Mouse (Mus musculus): ENCODE data around the gene Tnn.

Tnn gene

DNA sequence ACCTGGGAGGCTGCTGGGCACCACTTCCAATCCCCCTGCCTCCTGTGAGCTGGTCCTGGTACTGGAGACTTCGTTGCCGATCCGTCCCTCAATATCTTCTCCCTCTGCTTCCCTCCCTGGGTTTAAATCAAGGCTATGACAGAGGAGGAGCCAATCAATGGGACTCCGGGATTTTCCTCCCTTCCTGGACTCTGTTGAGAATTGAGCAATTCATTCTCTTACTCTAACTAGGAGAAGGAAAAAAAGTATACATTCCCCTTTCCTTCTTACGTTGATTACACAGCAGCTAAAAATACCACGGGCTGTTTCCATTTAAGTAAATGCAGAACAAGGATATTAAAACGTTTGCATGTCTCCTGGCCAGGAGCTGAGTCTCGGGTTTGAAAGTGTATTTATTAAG is at the start of gene Tnn:
Gene Tnn, minus strand, starts transcription at position 101 of the 400 bp plus-strand sequence.
- DNase-seq (ENCODE audit: inconsistent age in 2 of 2, low spot score in 1 of 2): no peak

DNA sequence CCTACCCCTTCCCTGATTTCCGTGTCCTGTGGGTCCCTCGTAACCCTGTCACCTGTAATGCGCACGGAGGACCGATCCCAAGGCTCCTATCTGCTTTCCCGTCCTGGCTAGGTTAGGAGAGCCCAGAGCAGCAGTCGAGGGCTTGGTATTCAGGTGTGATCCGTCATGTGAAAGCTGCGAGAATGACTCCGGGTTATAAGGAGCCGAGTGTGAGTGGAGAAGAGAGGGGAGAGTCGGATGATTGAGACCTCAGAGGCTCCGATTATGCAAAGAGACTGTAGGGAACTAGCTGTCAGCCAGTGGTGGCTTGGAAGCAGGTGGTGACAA is 41.9 kb upstream of the Tnn start:
- no peak for DNase-seq (ENCODE audit: inconsistent age in 2 of 2, low spot score in 1 of 2)

DNA sequence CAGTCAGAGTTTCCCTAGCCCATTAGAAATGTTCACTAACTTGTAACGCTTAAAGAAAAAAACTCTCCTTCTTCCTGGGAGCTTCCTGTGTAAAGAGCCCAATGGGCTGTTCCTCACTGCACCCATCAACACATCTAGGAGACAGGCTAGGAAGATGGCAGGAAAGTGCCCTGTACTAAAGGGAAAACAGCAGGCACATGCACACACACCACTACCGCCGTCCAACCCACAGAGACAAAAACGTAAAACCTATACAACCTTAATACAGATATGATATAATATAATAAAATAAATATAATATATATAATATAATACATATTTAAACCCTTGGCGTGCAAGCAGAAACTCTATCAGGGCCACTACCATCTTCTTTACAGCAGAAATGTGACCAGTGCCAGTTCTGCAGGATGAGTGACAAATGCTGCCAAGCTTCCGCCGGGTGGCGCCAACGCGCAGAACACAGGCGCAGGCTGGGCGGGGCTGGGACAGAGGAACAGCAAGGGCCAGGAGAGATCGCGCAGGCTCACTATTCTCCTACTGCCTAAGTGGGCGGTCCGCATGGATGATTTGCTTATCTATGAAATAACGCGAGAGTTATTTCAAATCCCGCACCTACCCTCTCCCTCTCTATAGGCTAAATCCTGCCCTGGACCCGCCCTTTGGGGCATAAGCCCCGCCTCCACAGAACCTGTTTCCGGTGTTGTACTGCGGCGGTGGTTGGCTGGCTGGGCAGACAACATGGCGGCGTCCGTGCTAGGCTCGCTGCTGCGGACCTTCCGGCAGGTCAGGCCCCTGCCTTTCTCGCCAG is 41.4 kb upstream of the Tnn start, which contains the start of gene Mrps14:
Gene Mrps14, plus strand, starts transcription at position 687 of the 808 bp plus-strand sequence.
- peak; percentile 98 to 99 for DNase-seq (ENCODE audit: inconsistent age in 2 of 2, low spot score in 1 of 2)

DNA sequence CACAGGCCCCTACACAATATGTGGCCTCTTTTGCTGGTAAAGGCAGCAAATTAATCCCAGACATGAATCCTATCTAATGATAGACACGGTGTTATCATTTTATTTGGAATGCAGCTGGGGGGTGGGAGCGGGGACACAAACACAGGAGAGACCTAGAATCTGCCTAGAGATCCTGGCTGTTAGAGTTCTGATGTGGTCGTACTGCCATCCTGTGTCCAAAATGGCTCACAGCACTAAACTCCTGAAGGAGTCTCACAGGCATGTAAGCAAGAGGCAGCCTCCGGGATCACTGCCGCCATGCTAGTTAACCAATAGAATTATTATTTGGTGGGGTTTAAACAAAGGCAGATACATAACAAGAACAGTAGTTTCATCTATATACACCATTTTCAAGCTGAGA is 31.1 kb upstream of the Tnn start:
- peak; percentile 21 to 67 for DNase-seq (ENCODE audit: inconsistent age in 2 of 2, low spot score in 1 of 2)

DNA sequence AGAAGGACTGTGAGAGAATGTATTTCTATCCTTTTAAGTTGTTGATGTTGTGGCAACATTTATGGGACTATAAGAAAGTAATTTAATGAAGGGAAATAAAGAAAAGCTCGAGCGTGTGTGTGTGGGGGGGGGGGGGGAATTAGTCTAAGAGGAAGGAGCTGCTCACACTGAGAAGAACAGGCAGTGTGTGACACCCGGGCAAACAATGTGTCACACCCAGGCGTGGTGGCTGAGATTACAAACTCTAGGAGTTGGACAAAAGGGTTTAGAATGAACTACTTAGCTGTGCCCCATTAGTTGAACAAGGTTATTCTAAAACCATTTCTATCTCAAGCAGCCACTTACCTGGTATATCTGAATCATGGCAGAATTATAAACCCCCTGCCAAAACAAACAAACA is 27.8 kb upstream of the Tnn start:
- DNase-seq (ENCODE audit: inconsistent age in 2 of 2, low spot score in 1 of 2): no peak

DNA sequence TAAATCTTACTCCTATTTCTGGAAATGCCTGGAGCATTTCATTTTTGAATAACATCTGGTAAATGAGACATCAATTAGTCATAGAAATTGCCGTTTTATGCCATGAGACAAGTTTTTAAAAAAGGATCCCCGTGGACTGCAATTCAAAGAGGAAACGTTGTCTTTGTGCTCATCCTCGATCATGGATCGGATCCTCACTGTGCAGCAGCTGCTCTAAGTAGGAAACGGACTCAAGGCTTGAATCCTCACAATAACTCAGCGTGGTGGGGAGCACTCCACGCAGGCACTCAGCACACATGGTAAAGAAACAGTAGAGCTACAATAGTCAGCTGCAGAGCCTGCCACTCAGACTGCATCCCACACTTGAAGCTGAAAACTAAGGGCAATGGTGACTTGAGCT is 23.5 kb upstream of the Tnn start:
- no peak for DNase-seq (ENCODE audit: inconsistent age in 2 of 2, low spot score in 1 of 2)

DNA sequence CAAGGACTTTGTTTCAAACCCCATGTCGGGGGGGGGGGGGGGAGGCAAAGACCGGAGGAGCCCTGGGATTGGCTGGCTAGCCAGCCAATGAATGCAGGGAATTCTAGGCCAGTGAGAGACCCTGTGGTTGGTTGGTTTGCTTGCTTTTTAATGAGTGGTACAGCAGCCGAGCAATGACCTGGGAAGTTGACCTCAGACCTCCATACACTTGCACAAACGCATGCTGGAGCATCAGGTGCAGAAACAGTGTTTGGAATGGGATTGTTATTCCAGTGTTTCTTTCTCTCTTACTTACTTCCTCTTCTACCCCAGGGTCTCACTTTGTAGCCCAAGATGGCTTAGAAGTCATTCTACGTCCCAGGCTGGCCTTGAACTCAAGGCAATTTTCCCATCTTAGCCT is 13.2 kb upstream of the Tnn start:
- DNase-seq (ENCODE audit: inconsistent age in 2 of 2, low spot score in 1 of 2): no peak

DNA sequence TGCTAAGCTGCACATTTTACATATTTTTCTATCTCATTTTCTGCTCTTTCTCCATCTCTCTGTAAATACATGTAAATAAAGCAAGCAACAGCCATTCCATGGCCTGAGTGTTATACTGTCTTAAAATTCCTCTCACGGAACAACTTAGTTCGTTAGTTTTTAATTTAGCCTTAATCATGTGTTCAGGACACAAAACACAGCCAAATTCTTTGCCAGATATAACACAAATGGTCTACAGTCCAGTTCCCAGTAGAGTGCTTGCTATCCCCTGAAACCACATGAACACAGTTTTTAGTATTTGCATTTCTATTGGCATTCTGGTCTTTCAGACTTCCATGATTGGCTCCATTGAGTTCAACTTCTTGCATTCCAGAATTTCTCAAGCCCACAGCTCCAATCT is 4.8 kb upstream of the Tnn start:
- DNase-seq (ENCODE audit: inconsistent age in 2 of 2, low spot score in 1 of 2): no peak

DNA sequence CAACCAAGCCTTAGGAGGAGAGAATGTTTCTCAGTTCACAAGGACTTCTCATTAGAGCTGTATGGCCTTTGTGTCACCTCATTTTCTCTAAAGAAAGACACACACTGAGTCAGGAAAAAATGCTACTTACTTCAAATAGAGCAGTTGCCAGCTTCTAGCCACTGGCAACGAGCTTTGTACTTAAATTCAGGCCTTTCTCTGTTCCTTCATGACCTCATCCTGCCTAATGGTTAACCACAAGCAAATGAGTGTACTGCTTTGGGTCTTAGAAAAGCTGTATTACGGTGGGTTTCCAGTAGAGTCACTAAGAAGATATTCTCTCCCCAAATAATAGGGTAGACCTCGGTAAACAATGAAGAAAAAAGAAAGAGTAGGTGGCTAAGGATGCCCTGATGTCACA is 2.7 kb downstream of the Tnn start:
- DNase-seq (ENCODE audit: inconsistent age in 2 of 2, low spot score in 1 of 2): no peak

DNA sequence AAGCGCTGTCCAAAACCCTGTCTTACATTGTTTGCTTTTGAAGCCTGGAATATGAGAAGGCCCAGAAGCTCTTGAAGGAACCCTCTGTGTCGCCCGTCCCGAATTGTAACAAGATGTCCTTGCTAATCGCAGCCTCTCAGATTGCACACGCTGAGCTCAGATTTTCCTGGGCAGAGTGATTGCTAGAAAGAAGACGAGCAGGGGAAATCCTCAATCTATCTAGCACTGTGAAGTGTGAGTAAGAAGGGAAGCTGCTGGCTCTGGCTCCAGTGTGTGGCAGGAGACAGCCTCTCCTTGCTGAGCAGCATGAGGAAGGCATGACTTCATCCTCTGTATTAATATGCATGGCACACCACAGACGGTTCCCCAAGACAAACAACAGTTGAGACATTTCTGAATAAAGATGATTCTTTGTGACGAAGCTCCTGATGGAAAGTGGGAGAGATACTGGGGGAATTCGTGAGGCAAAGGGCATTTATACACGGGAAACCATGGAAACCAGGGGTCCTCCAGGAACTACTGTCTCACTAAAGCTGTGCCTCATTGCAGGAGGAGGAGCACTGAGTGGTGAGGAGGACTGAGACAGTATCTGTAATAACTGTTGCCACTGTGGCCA is 4.0 kb downstream of the Tnn start:
- no peak for DNase-seq (ENCODE audit: inconsistent age in 2 of 2, low spot score in 1 of 2)

DNA sequence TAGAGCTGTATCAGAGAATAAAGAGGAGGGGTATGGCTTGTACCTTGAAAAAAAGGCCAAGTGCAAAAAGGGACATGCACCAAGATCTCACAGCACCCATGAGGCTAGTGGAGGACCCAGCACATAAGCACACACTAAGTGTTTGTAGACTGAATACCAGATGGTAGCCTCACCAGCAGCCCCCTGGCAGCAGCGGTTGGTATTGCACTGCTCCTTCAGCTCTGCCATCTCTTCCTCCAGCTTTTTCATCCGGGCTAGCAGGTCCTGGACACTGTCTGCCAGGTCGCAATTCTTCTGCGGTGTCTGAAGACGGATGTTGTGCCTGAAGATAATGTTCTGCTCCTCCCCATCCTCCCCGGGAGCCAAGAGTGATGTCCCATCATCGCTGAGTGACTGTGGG is 6.1 kb downstream of the Tnn start:
- no peak for DNase-seq (ENCODE audit: inconsistent age in 2 of 2, low spot score in 1 of 2)

DNA sequence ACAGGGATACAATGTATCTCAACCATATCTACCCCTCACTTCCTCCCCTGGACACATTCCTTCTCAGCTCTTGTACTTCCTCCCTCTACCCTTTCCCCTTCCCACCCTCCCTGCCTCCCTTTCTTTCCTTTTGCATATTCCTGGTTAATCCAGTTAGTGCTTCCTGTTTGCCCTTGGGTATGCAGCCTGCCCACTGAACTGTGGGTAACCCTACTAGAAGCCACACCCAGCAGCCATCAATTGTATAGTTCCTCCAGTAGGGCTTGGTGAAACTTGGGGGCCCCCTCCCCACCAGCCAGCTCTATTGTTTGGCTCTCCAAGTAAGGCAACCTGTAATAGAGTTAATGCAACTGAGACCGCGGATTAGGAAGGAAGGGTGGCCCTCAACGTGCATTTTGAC is 7.8 kb downstream of the Tnn start:
- DNase-seq (ENCODE audit: inconsistent age in 2 of 2, low spot score in 1 of 2): no peak

DNA sequence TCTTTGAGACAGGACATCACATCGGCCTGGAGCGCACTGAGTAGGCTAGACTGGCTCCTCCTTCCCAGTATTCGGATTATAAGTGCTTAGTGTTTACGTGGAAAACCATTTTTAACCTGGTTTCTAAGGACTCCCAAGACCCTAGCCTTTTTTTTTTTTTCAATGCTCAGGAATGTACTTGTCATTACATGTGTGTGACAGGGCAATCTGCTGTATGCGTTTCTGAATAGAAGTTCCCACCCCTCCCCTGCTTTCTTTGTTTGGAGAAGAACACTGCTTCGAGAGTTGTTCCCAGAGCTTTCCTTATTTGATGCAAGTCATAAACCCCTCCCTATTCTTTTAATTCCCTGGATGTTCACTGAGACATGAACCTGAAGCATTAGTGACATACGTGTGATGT is 9.0 kb downstream of the Tnn start:
- no peak for DNase-seq (ENCODE audit: inconsistent age in 2 of 2, low spot score in 1 of 2)

DNA sequence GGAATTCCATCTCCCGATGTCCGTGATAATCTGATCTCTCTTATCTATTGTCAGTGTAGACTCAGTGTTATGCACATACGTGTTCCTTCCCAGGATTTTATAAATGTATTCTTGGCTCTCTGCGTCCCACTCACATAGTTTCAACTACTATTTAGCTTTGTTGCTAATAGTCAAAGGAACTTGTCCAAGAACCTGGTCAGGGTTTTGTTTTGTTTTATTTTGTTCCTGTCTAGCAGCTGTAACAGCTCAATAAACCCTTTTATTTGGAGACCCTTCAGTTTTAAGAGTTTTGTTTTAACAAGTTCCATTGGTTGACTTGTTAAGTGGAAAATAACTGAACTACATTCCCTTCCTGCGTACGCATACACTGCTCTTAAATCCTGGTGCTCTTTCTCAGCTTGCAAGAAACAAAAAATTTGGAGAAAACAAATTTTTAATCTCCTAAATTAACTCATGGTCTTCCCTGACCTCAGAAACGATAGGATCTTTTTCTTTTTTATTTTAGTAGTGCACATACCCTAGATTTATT is 17.0 kb downstream of the Tnn start:
- no peak for DNase-seq (ENCODE audit: inconsistent age in 2 of 2, low spot score in 1 of 2)

DNA sequence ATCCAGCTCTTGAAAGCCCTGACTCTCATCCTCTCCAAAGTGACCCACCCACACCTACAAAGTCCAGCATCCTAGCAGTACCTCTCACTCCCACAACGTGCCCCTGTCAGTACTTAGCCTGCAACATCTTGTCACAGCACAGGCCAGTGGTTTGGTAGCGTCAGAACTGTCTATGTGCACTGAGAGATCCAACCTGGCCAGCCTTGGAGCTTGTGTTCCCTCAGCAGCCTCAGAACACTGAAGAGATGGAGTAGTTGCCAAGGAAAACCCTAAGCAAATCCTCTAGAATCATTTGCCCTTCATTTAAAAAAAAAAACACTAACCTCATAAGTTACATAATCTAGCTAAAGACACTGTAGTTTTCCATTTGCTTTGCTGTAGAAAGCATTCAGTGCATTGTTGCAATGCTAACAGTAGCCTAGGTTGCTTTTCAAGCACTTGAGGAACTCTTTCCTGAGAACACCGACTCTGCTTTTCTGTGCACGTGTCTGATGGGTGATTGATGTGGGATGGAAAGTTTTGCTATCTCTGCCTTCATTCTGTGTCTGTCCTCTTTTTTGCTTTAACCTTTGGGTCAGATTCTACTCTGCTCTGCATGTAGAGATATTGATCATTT is 19.8 kb downstream of the Tnn start:
- DNase-seq (ENCODE audit: inconsistent age in 2 of 2, low spot score in 1 of 2): peak; percentile 10 to 58

DNA sequence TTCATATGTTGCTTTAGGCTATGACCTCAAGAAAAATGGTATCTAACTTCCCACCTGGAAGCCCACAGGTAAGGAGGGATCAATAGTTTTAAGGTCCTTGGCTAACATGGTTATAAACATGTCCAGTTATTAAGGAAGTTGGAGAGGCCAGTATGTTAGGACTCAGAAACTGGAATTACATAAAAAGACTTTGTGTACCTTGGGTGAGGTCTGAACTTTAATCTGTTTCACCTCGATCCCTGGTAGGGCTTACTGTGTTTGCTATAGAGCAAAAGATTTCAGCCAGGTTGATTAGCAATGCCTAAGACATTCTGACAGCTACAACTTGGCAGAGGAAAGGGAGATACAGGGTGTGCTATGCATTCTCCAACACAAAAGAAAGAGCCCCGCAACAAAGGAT is 29.4 kb downstream of the Tnn start:
- no peak for DNase-seq (ENCODE audit: inconsistent age in 2 of 2, low spot score in 1 of 2)

DNA sequence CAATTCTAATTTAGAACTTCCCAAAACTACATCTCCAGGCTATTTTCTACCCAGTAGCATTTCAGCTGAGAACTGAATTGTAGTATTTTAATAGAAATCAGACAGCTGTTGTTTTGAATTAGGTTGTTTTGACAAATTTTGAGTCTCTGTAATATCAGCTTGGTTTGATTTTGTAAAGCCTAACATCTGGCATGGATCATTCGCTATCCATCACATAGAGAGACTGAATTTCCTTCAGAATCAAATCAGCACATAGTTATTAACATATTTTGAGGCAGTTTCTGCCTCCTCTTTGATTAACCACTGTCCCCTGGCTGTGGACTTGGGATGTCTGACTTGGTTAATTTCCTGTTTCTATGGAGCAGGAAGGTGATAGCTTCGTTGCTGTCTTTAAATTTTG is 44.8 kb downstream of the Tnn start:
- DNase-seq (ENCODE audit: inconsistent age in 2 of 2, low spot score in 1 of 2): no peak

DNA sequence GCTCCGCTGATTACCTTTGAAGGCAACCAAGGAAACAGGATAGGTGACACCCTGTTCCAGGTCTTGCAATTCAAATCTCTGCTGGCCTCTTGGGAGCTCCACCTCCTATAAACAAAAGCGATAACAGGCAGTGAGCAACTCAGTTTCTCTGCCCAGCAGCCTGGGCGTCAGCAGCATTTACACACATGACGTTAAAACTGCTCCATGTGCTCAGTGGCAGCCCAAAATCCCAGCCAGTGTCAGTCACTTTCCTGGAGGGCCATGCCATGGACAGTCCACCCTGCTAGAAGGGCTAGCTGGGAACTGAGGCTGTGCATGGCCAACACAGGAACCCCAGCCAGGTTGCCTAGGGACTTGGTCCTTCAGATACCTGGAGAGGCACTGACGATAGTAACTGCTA is 48.0 kb downstream of the Tnn start:
- DNase-seq (ENCODE audit: inconsistent age in 2 of 2, low spot score in 1 of 2): no peak

DNA sequence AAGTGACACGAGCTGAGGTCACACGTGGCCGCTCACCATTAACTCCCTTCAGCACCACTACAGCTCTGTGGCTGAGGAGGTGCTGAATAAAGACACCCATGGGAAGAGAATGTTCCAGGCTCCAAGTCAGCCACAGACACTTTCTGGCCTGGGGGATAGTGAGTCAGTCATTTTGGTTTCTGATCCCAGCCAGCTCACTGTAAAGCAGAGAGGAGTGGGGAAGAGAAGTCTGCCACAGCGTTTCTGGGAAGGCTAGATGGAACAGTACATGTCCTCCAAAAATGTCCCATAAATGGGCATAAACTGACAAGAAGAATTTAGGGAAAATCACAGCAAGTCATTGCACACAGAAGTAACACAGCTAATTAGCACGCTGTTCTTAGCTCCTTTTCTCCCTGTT is 52.4 kb downstream of the Tnn start:
- no peak for DNase-seq (ENCODE audit: inconsistent age in 2 of 2, low spot score in 1 of 2)

DNA sequence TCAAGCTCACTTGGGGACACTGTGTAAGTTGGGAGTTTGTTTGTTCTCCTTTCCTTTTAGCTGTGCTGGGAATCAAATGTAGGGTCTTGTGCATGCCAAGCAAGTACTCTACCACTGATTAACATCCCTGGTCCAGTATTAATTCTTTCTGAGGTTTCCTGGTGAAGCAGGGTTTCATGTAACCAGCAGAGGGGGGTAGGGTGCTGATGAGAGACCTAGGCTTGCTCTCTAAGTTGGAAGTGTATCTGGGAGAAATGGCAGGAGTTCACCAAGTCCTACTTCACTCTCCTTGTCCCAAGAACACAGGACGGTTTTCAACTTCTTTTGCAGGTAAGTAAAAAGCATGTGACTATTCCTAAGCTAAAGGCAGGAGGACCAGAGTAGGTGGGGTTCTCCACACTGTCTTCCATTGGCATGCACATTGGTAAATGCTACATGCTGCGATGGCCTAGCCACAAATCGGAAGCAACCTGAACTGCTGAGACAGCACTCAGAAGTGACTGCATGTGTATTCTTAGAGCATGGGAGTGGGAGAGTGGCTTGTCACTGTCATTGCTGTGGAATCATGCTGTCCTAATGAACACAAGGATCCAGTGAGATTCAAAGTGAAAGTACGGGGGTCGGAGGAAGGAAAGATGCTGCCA is 53.6 kb downstream of the Tnn start:
- peak in 1 of 2 experiments; percentile 51 for DNase-seq (ENCODE audit: inconsistent age in 2 of 2, low spot score in 1 of 2)

DNA sequence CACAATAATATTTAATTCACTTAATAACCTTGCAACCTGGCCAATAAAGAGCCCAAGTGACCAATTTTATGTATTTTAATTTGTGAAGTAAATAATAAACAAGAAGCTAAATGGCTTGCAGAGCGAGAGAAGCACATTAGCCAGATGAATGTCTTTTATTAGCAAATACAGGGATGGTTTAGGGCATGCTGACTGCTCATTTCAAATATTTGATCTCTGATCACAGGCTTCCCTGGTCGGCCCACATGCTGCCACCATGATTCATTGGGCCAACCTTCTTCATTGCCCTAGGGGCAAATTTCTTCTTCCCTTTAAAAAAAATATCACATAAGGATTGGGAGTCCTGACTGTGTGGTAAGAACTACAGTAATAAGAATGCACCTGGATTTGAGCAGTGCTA is 66.7 kb downstream of the Tnn start:
- no peak for DNase-seq (ENCODE audit: inconsistent age in 2 of 2, low spot score in 1 of 2)

DNA sequence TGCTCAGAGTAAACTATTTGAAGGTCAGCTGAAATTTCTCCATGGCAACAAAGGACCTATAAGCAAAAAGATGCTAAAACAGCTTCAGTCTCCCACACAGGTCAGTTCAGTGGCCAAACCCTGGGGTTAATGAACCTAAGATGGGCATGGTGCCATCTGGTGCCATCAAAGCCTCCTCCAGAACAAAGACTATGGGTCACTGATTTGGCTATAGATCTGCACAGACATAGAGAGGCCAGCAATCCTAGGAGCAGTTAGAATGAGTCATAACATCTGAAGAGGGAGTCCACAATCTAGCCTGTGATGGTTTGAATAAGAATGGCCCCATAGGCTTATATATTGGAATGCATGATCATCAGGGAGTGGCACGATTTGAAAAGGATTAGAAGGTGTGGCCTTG is 69.1 kb downstream of the Tnn start:
- DNase-seq (ENCODE audit: inconsistent age in 2 of 2, low spot score in 1 of 2): no peak
